Mouse (Mus musculus) thymus, postnatal 0 days (tissue): ENCODE results near the gene Ppp1r12b. TPM values are rescaled to one million over a fixed set of nuclear protein-coding genes. Genes with fewer than 3 reads are reported as not detected.

ENCODE experiments used
- DNase-seq: peaks from one replicate; pipeline ENCODE4 v3.0.0-alpha.2; 2015; ENCODE audit warnings: low spot score
- polyA plus RNA-seq: library from polyadenylated mRNA; unstranded; fragments of >200 nt; fragmentation: Nextera tagmentation; extraction: Ambion mirVana; gene quantifications from 2 replicates; pipeline ENCODE4 v1.2.1, GENCODE M21; 2015

The Ppp1r12b gene
- polyA plus RNA-seq: 4.5 and 7.0 TPM in 2 replicates

GRCm38 (mm10) chr1:134955637-134956176 lies at the start of gene Ppp1r12b:
Ppp1r12b (minus strand) TSS chr1:134955942.
- peak; percentile 94 for DNase-seq

DNA sequence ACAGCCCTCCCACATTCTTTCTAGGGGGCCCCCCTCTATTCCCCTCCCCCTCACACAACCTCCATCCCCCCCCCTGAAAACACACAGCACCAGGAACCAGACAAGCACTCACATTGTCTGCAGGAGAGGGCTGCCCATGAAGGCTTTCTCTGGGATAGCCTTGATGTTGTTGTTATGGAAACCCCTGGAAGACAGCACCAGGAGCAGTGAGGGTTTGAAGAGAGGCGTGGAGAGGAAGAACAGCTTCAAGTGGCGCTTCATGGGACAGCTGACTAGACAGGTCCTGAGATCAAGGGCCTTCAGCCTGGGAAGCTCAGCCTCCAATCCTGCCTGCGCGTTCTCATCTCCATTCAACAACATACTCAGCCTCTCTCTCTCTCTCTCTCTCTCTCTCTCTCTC lies 47.6 kb upstream of the Ppp1r12b start:
- no peak for DNase-seq

GRCm38 (mm10) chr1:135000527-135000926 lies 44.8 kb upstream of the Ppp1r12b start:
- DNase-seq: peak; percentile 28

DNA sequence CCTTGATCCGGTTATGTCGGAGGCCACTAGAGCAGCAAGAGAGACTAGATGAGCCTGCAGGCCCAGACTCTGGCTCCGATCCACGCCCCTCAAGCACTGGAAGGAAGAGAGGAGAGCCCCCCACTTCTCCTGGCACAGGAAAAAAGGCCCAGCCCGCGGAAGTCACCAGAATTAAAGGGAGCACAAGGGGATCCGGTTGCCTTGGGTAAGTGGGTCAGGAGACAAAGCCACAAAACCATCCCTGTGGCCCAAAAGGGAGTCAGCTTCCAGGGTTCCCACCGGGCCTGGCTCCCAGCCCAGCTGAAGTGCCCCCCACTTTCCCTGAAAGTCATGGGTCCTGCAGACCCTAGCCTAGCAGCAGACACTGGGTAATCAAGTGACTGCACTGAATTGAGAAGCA lies 42.5 kb upstream of the Ppp1r12b start:
- DNase-seq: no peak

- DNase-seq: no peak
Measured at GRCm38 (mm10) chr1:134997568-134997967, 41.8 kb upstream of the Ppp1r12b start.

- no peak for DNase-seq
Measured at GRCm38 (mm10) chr1:134996471-134996870, 40.7 kb upstream of the Ppp1r12b start.

GRCm38 (mm10) chr1:134995954-134996353 lies 40.2 kb upstream of the Ppp1r12b start:
- no peak for DNase-seq

DNA sequence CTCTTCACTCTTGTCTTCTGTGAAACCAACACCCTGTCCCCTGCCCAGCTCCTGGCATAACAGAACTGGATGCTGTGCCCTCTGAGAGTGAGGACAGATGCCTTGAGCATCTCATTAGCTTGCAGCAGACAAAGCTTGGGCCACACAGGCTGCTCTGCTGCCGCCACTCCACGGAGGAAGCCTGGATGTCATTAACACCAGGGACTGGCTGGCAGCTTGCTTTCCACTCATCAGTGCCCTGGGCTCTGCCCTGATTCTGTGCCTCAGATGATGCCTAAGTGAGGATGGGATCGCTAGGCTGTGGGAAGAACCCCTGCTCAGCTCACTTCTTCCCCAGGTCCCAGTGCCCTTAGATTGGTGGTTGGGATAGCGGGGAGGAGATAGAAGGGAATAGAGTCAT lies 39.7 kb upstream of the Ppp1r12b start:
- DNase-seq: no peak

DNA sequence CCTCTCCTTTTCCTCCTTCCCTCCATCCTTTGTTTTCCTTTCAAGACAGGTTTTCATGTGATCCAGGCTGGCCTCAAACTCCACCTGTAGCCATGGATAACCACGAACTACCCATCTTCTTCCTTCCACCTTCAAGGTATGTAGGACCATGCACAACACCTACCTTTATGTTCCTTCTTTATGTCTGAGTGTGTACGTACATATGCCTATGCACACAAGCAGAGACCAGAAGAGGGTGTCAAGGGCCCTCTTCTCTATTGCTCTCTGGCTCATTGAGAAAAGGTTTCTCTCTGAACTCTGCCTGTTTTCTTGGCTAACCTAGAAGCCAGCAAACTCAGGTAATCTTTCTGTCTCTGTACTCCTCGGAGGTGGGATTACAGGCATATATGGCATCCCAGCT lies 39.0 kb upstream of the Ppp1r12b start:
- no peak for DNase-seq

DNA sequence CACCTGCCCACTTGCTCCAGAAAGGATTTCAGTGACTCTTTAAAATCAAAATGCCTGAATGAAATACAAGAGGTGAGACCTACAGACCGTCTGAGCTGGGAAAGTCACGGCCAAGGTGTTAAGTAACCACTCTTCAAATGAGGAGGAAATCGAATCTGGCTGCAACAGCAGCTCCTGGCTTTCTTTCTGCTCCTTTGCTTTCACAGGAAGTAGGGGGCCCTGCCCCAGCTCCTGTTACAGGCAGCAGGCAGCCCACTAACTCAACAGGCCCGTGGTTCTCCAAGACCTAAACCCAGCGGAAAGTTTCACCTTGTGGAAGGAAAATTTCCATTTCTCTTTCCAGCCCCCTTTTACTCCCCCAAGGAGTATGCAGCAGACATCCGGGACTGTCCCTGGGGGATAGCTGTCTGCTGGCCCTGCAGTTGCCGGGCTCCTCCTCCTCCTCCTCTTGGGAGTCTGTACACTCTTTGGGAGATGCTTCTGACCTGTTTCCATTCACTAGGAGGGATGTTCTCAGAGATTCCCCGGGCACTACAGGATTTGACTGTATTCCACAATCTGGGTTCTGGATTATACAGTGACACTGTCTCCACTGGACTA lies 36.4 kb upstream of the Ppp1r12b start:
- peak; percentile 5 for DNase-seq

GRCm38 (mm10) chr1:134989372-134989771 lies 33.6 kb upstream of the Ppp1r12b start:
- DNase-seq: peak; percentile 84

DNA sequence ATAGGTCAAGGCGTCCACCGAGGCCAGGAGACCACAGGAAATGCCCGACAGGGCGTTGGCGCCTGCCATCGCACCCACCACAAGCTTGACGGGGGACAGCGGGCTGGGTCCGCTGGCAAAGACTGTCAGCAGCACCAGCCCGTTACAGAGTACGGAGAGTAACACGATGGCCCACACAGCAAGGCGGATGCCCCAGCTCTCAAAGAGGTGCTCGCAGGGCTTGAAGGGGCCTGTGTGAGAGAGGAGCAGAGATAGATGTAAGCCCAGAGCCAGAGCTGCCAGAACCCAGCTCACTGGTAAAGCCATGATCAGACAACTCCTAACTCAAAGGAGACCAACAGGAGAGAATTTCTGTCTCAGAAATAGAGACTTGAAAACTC lies 32.2 kb upstream of the Ppp1r12b start:
- DNase-seq: no peak

DNA sequence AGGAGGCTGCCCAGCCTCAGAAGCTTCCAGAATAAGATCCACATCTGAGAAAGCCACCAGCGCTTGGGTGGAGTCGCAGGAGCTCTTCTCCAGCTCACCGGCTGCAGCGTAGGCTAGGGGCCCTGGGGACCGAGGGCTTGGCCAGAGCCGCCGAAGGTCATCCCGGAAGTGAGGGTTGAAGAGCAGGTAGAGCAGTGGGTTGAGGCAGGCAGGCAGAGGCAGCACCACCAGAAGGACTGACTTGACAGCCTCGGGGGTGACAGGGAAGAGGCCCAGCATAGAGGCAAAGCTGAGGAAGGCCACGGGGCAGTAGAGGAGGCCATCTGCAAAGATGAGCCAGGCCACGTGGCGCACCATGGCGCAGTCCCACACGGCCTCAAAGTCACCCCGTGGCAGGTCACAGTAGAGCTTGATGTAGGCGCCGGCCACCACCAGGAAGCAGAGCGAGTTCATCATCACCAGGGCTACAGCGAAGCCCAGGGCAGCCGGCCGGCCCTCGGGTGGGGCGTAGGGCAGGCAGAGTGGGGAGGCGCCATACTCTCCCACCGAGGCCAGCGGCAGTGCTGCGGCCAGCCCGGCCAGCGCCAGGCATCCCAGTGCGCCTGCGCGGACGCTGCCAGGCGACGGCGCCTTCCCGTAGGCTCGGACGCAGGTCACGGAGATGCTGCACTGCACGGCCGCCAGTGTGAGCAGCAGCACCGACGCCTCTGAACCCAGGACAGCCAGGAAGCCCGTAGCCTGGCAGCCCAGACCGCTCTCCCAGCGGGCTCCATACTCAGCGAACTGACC lies 31.6 kb upstream of the Ppp1r12b start:
- DNase-seq: peak; percentile 11

DNA sequence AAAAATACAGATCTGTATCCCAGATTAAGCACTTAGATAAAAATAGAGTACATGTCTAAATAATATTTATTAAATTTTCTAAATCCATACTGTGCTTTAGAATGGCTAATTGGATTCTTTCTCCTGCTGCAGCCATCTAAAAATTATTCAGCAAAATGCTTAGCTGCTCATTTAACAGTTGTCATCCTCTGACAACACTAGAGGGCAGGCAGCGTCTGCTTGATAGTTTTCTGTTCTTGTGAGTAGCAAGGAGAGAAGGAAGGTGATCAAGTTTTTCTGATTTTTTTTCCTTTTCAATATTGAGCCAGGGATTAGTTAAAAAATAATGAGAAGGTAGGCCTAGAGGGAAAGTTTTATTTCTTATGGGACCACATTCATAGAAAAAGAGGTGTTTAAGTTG lies 17.2 kb upstream of the Ppp1r12b start:
- DNase-seq: no peak

- DNase-seq: no peak
Measured at GRCm38 (mm10) chr1:134965430-134965829, 9.7 kb upstream of the Ppp1r12b start.

- peak; percentile 60 for DNase-seq
Measured at GRCm38 (mm10) chr1:134962821-134963220, 7.1 kb upstream of the Ppp1r12b start.

GRCm38 (mm10) chr1:134962053-134962803 lies 6.5 kb upstream of the Ppp1r12b start, which contains the start of gene Ube2t:
Ube2t (plus strand) TSS chr1:134962565.
- peak; percentile 97 for DNase-seq

DNA sequence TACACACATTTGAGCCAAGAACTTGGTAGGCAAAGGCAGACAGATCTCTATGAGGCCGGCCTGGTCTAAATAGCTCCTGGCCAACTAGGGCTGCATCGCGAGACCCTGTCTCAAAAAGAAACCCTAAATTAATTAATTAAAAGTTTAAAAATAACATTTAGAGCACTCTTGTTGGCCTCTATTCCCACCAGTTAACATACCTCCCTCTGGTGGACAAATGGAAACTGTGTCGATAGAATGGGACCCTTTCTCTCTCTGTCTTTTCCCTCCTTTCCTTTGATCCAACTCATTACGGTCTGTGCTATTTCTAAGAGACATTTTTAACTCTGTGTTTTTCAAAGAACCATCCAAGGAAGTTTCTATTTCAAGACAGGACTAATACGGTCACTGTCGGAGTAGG lies 4.9 kb upstream of the Ppp1r12b start:
- DNase-seq: peak; percentile 14

DNA sequence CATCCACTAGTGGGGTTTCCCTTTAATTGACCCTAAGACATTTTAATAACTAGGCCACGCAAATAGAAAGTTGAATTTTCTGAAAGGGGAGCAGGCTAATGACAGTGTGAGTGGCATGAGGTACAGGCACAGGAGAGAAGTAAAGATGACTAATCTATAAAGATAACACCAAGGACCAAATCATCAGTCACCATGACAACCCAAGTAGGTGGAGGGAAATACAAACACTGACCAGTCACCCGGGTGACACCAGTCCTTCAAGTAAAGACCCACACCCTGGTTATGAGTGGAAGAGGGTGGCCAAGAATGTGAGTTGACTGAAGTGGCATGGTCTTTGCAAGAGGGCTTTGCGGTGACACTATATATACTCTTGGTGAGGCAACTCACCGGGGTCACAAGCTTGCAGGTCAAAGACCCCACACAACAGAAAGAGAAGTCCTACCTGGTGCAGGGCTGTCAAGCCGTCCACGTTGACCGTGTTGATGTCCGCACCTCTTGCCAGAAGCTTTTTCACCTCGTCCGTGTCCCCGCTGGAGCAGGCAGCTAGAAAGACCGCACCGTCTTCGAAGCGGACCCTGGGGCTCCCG lies 599 bp downstream of the Ppp1r12b start:
- DNase-seq: peak; percentile 8

DNA sequence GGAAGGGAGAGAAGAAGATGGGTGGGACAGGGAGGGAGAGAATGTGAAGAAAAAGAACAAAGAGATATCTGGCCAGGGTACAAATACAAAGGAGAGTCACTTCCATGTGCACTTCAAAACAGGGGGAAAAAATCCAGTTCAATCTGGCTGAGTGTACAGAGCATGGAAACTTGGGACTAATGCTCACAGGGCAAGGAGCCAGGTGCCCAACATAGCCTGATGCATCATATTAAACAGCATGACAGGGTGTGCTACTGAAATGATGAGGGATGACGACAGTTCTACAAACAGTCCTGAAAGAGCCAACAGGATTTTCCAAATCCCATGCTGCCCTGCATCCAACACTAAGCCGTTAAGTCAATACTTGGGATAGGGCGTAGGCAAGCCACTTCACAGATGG lies 5.8 kb downstream of the Ppp1r12b start:
- no peak for DNase-seq

DNA sequence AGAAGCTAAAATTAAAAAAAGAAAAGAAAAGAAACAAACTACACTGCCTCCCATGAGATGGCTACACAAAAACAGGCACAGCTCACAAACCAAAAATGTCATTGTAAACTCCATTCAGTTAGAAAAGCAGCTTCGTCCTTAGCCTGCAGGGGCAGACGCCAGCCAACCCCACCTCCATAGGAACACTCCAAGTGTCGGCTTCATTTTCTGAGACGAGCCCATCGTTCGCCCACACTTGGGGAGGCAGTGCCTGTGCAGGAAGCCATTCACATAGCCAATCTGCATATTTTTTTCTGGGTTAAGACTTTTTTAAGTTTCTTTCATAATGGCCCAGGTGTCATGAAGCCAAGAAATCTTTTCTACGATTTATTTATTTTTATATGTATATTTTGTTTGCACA lies 8.2 kb downstream of the Ppp1r12b start:
- DNase-seq: no peak

- no peak for DNase-seq
Measured at GRCm38 (mm10) chr1:134942898-134943297, 12.8 kb downstream of the Ppp1r12b start.
